Mouse (Mus musculus) hindbrain, embryonic 12.5 days (tissue): ENCODE results near the gene Kdm3a. TPM values are rescaled to one million over a fixed set of nuclear protein-coding genes. Genes with fewer than 3 reads are reported as not detected.
A peak's percentile ranks its signal among the peaks of the same experiment; 100 is the strongest.

Experiments
- ATAC-seq: fragments of 200-750 bp; cut with Nextera tagmentation; 2 replicates; pipeline ENCODE4 v1.8.0; 2017; ENCODE audit warnings: moderate TSS enrichment; ENCODE audit not compliant: low FRiP score
- H3K27ac ChIP-seq: fragments of 300-500 bp; sonication (generic); 2 replicates; pipeline ENCODE4 v1.5.1; 2016; ENCODE audit warnings: mild to moderate bottlenecking
- H3K27me3 ChIP-seq: fragments of 300-500 bp; sonication (generic); 2 replicates; pipeline ENCODE4 v1.6.1; 2016; ENCODE audit warnings: mild to moderate bottlenecking
- H3K36me3 ChIP-seq: fragments of 300-500 bp; sonication (generic); 2 replicates; pipeline ENCODE4 v1.6.1; 2016; ENCODE audit warnings: mild to moderate bottlenecking
- H3K4me1 ChIP-seq: fragments of 300-500 bp; sonication (generic); 2 replicates; pipeline ENCODE4 v1.6.1; 2016
- H3K4me2 ChIP-seq: fragments of 300-500 bp; sonication (generic); replicated peaks from 2 replicates; pipeline ENCODE4 v1.6.1; 2016; ENCODE audit warnings: mild to moderate bottlenecking
- H3K4me3 ChIP-seq: fragments of 300-500 bp; sonication (generic); 2 replicates; pipeline ENCODE4 v1.5.1; 2016; ENCODE audit warnings: mild to moderate bottlenecking
- H3K9ac ChIP-seq: fragments of 300-500 bp; sonication (generic); 2 replicates; pipeline ENCODE4 v1.6.1; 2016; ENCODE audit warnings: mild to moderate bottlenecking, moderate library complexity
- H3K9me3 ChIP-seq: fragments of 300-500 bp; sonication (generic); replicated peaks from 2 replicates; pipeline ENCODE4 v1.6.1; 2016; ENCODE audit warnings: mild to moderate bottlenecking
- WGBS: fragments of 180-500 bp; shearing (Covaris S2); methylation state at CpG from one replicate; pipeline ENCODE4 v1.1.7; 2016; 5-methylcytosine and 5-hydroxymethylcytosine counted together
- polyA plus RNA-seq: library from polyadenylated mRNA; unstranded; fragments of >200 nt; fragmentation: Nextera tagmentation; extraction: Ambion mirVana; gene quantifications from 2 replicates; pipeline ENCODE4 v1.2.1, GENCODE M21; 2016

The Kdm3a gene
- polyA plus RNA-seq, result 87.1 and 91.0 TPM in 2 replicates

- Histone ChIP-seq H3K36me3 (peaks cover 7% of the 10 kb centered on the region; the same call in 1 of the 2 replicates), H3K4me2 (peak within 1 kb of the TSS; percentile 67), H3K4me1 (peaks cover 28% of the 10 kb centered on the region), H3K27ac (peak within 1 kb of the TSS; percentile 100), H3K9ac (peak within 1 kb of the TSS; percentile 89), H3K27me3 (peaks cover 10% of the 10 kb centered on the region), H3K4me3 (peak within 1 kb of the TSS; percentile 84), H3K9me3 (no peaks in the 10 kb centered on the region)
- under 1% methylated on average over 63 of the region's 63 CpGs for WGBS
- ATAC-seq, result peak; percentile 98
Observed at GRCm38 (mm10) chr6:71632829-71633662, at the start of gene Kdm3a. Gene Kdm3a (minus strand): TSS chr6:71632990.

- Histone ChIP-seq H3K36me3 (no peaks in the 10 kb centered on the region), H3K4me3 (no peak overlapping the region), H3K9me3 (no peaks in the 10 kb centered on the region), H3K27ac (no peak overlapping the region), H3K4me1 (no peaks in the 10 kb centered on the region), H3K4me2 (no peak overlapping the region), H3K27me3 (no peaks in the 10 kb centered on the region), H3K9ac (no peak overlapping the region)
- no peak for ATAC-seq
- WGBS, result 69% methylated on average over 7 of the region's 7 CpGs
Observed at GRCm38 (mm10) chr6:71678891-71679290, 46.1 kb upstream of the Kdm3a start.

- ATAC-seq, result no peak
- H3K36me3 ChIP-seq, result no peaks in the 10 kb centered on the region
- H3K9me3 ChIP-seq, result no peaks in the 10 kb centered on the region
- 68% methylated on average over 2 of the region's 2 CpGs for WGBS
- H3K4me1 ChIP-seq, result no peaks in the 10 kb centered on the region
- H3K27me3 ChIP-seq, result no peaks in the 10 kb centered on the region
- H3K4me3 ChIP-seq, result no peak overlapping the region
- H3K9ac ChIP-seq, result no peak overlapping the region
- H3K4me2 ChIP-seq, result no peak overlapping the region
- no peak overlapping the region for H3K27ac ChIP-seq
Observed at GRCm38 (mm10) chr6:71673166-71673565, 40.4 kb upstream of the Kdm3a start.

GRCm38 (mm10) chr6:71664511-71664910 is 31.7 kb upstream of the Kdm3a start:
- Histone ChIP-seq H3K9ac (no peak overlapping the region), H3K4me1 (no peaks in the 10 kb centered on the region), H3K4me2 (no peak overlapping the region), H3K4me3 (no peak overlapping the region), H3K36me3 (no peaks in the 10 kb centered on the region), H3K9me3 (no peaks in the 10 kb centered on the region), H3K27me3 (no peaks in the 10 kb centered on the region), H3K27ac (no peak overlapping the region)
- WGBS, result 68% methylated on average over 1 of the region's 1 CpGs
- ATAC-seq, result no peak

GRCm38 (mm10) chr6:71658290-71658689 is 25.5 kb upstream of the Kdm3a start:
- Histone ChIP-seq H3K9ac (no peak overlapping the region), H3K36me3 (no peaks in the 10 kb centered on the region), H3K27ac (no peak overlapping the region), H3K4me1 (no peaks in the 10 kb centered on the region), H3K27me3 (no peaks in the 10 kb centered on the region), H3K4me3 (no peak overlapping the region), H3K9me3 (no peaks in the 10 kb centered on the region), H3K4me2 (no peak overlapping the region)
- no peak for ATAC-seq
- WGBS, result 84% methylated on average over 2 of the region's 2 CpGs

- Histone ChIP-seq H3K27me3 (no peaks in the 10 kb centered on the region), H3K36me3 (no peaks in the 10 kb centered on the region), H3K9ac (no peak overlapping the region), H3K27ac (no peak overlapping the region), H3K4me3 (no peak overlapping the region), H3K4me1 (no peaks in the 10 kb centered on the region), H3K9me3 (no peaks in the 10 kb centered on the region), H3K4me2 (no peak overlapping the region)
- 83% methylated on average over 3 of the region's 3 CpGs for WGBS
- no peak for ATAC-seq
Observed at GRCm38 (mm10) chr6:71655835-71656234, 23.0 kb upstream of the Kdm3a start.

- H3K4me1 ChIP-seq, result no peaks in the 10 kb centered on the region
- no peak overlapping the region for H3K4me3 ChIP-seq
- no peak overlapping the region for H3K9ac ChIP-seq
- H3K9me3 ChIP-seq, result no peaks in the 10 kb centered on the region
- H3K4me2 ChIP-seq, result no peak overlapping the region
- 93% methylated on average over 2 of the region's 2 CpGs for WGBS
- ATAC-seq, result no peak
- H3K36me3 ChIP-seq, result no peaks in the 10 kb centered on the region
- no peak overlapping the region for H3K27ac ChIP-seq
- H3K27me3 ChIP-seq, result no peaks in the 10 kb centered on the region
Observed at GRCm38 (mm10) chr6:71651868-71652267, 19.1 kb upstream of the Kdm3a start.

- peaks cover 7% of the 10 kb centered on the region; the same call in 1 of the 2 replicates for H3K36me3 ChIP-seq
- WGBS, result 1% methylated on average over 41 of the region's 41 CpGs
- H3K27me3 ChIP-seq, result peaks cover 7% of the 10 kb centered on the region; the same call in 1 of the 2 replicates
- peak overlapping the region; percentile 89 for H3K9ac ChIP-seq
- H3K9me3 ChIP-seq, result no peaks in the 10 kb centered on the region
- peak; percentile 61 for ATAC-seq
- H3K4me1 ChIP-seq, result peaks cover 28% of the 10 kb centered on the region
- peak overlapping the region; percentile 84 for H3K4me3 ChIP-seq
- peak overlapping the region; percentile 67 for H3K4me2 ChIP-seq
- peak overlapping the region; percentile 100 for H3K27ac ChIP-seq
Observed at GRCm38 (mm10) chr6:71632486-71632828, 333 bp downstream of the Kdm3a start.

- no peak for ATAC-seq
- Histone ChIP-seq H3K36me3 (peaks cover 11% of the 10 kb centered on the region; the same call in 1 of the 2 replicates), H3K4me2 (peak overlapping the region; percentile 67), H3K27me3 (peaks cover 4% of the 10 kb centered on the region; the same call in 1 of the 2 replicates), H3K9me3 (no peaks in the 10 kb centered on the region), H3K27ac (peak overlapping the region; percentile 100), H3K4me1 (peaks cover 28% of the 10 kb centered on the region), H3K9ac (peak overlapping the region; percentile 89), H3K4me3 (peak overlapping the region; percentile 84)
- WGBS, result 2% methylated on average over 37 of the region's 42 CpGs
Observed at GRCm38 (mm10) chr6:71631706-71632461, 906 bp downstream of the Kdm3a start.

GRCm38 (mm10) chr6:71631196-71631595 is 1.6 kb downstream of the Kdm3a start:
- Histone ChIP-seq H3K4me2 (peak overlapping the region; percentile 67), H3K9me3 (no peaks in the 10 kb centered on the region), H3K9ac (peak overlapping the region; percentile 89), H3K27ac (no peak overlapping the region), H3K4me3 (peak overlapping the region; percentile 84), H3K27me3 (no peaks in the 10 kb centered on the region), H3K36me3 (peaks cover 17% of the 10 kb centered on the region; the same call in 1 of the 2 replicates), H3K4me1 (peaks cover 28% of the 10 kb centered on the region)
- WGBS, result 9% methylated on average over 2 of the region's 2 CpGs
- ATAC-seq, result no peak

- Histone ChIP-seq H3K36me3 (peaks cover 52% of the 10 kb centered on the region), H3K9me3 (no peaks in the 10 kb centered on the region), H3K4me1 (peaks cover 28% of the 10 kb centered on the region), H3K4me2 (no peak overlapping the region), H3K27me3 (no peaks in the 10 kb centered on the region), H3K27ac (no peak overlapping the region), H3K9ac (no peak overlapping the region), H3K4me3 (no peak overlapping the region)
- no peak for ATAC-seq
Observed at GRCm38 (mm10) chr6:71627325-71627724, 5.5 kb downstream of the Kdm3a start.

GRCm38 (mm10) chr6:71625984-71626383 is 6.8 kb downstream of the Kdm3a start:
- ATAC-seq, result no peak
- no peak overlapping the region for H3K9ac ChIP-seq
- H3K4me2 ChIP-seq, result no peak overlapping the region
- peaks cover 61% of the 10 kb centered on the region for H3K36me3 ChIP-seq
- 85% methylated on average over 2 of the region's 2 CpGs for WGBS
- no peak overlapping the region for H3K4me3 ChIP-seq
- H3K9me3 ChIP-seq, result no peaks in the 10 kb centered on the region
- H3K27me3 ChIP-seq, result no peaks in the 10 kb centered on the region
- H3K27ac ChIP-seq, result no peak overlapping the region
- peaks cover 20% of the 10 kb centered on the region for H3K4me1 ChIP-seq
